Mouse (Mus musculus): Measurements from ENCODE around the gene Fntb.

GRCm38 (mm10) chr12:76911171-76911726 is 145.9 kb downstream of the Fntb start:
- TF ChIP-seq POLR2A (IDR thresholded peaks at IDR 0.05; ENCODE audit: extremely low read depth, insufficient read depth, low read length) = no peak
- no peak for TF ChIP-seq CTCF (IDR thresholded peaks at IDR 0.05; ENCODE audit: extremely low read depth, insufficient read depth, low read length)
